Mouse (Mus musculus) MEL (cell line): Measurements from ENCODE around the gene Sipa1l1. TPM values are rescaled to one million over a fixed set of nuclear protein-coding genes. Genes with fewer than 3 reads are reported as not detected.
"Not testable (repeated sequence)": the region's sequence is repeated elsewhere in the genome, so short reads cannot be mapped to it uniquely, and the experiment has no call there.

ENCODE experiments used
- DNase-seq: peaks from one replicate; pipeline ENCODE4 v3.0.0; 2011; ENCODE audit warnings: low read depth, low spot score
- H3K27ac ChIP-seq: 2 replicates; pipeline ENCODE4 v1.5.1; 2012; ENCODE audit warnings: low read depth, mild to moderate bottlenecking, control low read depth, low read length, moderate library complexity; ENCODE audit not compliant: control insufficient read depth
- H3K27me3 ChIP-seq, 2 experiments: fragments of 150-350 bp in 1 of 2; sonication (generic) in 1 of 2; 2 replicates each; pipeline ENCODE4 v1.6.1; 2012; ENCODE audit warnings: low read length in 2 of 2, mild to moderate bottlenecking in 2 of 2, improper control_type of control experiment in 1 of 2, moderate library complexity in 1 of 2; ENCODE audit not compliant: insufficient read depth in 2 of 2, control insufficient read depth in 1 of 2
- H3K36me3 ChIP-seq, 2 experiments: 2 replicates each; pipeline ENCODE4 v1.6.1; 2012 to 2014; ENCODE audit warnings: low read length in 2 of 2, improper control_type of control experiment in 1 of 2, inconsistent platforms in 1 of 2, mild to moderate bottlenecking in 1 of 2; ENCODE audit not compliant: insufficient read depth in 2 of 2, control insufficient read depth in 1 of 2
- H3K4me1 ChIP-seq, 2 experiments: fragments of 150-350 bp in 1 of 2; sonication (generic) in 1 of 2; 2 replicates each; pipeline ENCODE4 v1.6.1; 2012; ENCODE audit warnings: low read length in 2 of 2, improper control_type of control experiment in 1 of 2, mild to moderate bottlenecking in 1 of 2; ENCODE audit not compliant: insufficient read depth in 2 of 2, control insufficient read depth in 1 of 2
- H3K4me3 ChIP-seq, 2 experiments: fragments of 150-350 bp in 1 of 2; sonication (generic) in 1 of 2; 2 replicates each; pipeline ENCODE4 v1.5.1; 2012; ENCODE audit warnings: low read depth in 2 of 2, low read length in 2 of 2, mild to moderate bottlenecking in 2 of 2, moderate library complexity in 2 of 2, control low read depth in 1 of 2, improper control_type of control experiment in 1 of 2; ENCODE audit not compliant: control insufficient read depth in 1 of 2, insufficient read depth in 1 of 2
- H3K79me2 ChIP-seq: 2 replicates; pipeline ENCODE4 v1.6.1; 2012; ENCODE audit warnings: mild to moderate bottlenecking, low read length, moderate library complexity; ENCODE audit not compliant: control insufficient read depth, poor library complexity, insufficient read depth
- H3K9ac ChIP-seq: 2 replicates; pipeline ENCODE4 v1.6.1; 2012; ENCODE audit warnings: low read depth, mild to moderate bottlenecking, control low read depth, low read length, moderate library complexity; ENCODE audit not compliant: control insufficient read depth, poor library complexity, severe bottlenecking
- H3K9me3 ChIP-seq: fragments of 150-350 bp; sonication (generic); replicated peaks from 2 replicates; pipeline ENCODE4 v1.6.1; 2012; ENCODE audit warnings: mild to moderate bottlenecking, low read length, improper control_type of control experiment, moderate library complexity; ENCODE audit not compliant: insufficient read depth
- CHD1 ChIP-seq: IDR thresholded peaks from 2 replicates; pipeline ENCODE4 v1.6.1; 2012; ENCODE audit warnings: low read depth, mild to moderate bottlenecking, inconsistent platforms, low read length, improper control_type of control experiment
- CHD2 ChIP-seq: IDR thresholded peaks from 2 replicates; pipeline ENCODE4 v1.6.1; 2011; ENCODE audit warnings: low read length, improper control_type of control experiment
- EP300 ChIP-seq, 2 experiments: IDR thresholded peaks; 2 replicates each; pipeline ENCODE4 v1.6.1; 2011; ENCODE audit warnings: improper control_type of control experiment in 2 of 2, low read length in 2 of 2, low read depth in 1 of 2, mild to moderate bottlenecking in 1 of 2
- GABPA ChIP-seq: IDR thresholded peaks from 2 replicates; pipeline ENCODE4 v1.6.1; 2012; ENCODE audit warnings: low read depth, mild to moderate bottlenecking, inconsistent platforms, low read length, improper control_type of control experiment, moderate library complexity
- HCFC1 ChIP-seq: IDR thresholded peaks from 2 replicates; pipeline ENCODE4 v1.6.1; 2012; ENCODE audit warnings: low read depth, mild to moderate bottlenecking, inconsistent platforms, low read length, improper control_type of control experiment, moderate library complexity
- MAFK ChIP-seq: IDR thresholded peaks from 2 replicates; pipeline ENCODE4 v1.6.1; 2011; ENCODE audit warnings: low read depth, mild to moderate bottlenecking, low read length, improper control_type of control experiment, borderline replicate concordance
- MYB ChIP-seq: IDR thresholded peaks from 2 replicates; pipeline ENCODE4 v1.6.1; 2011; ENCODE audit warnings: mild to moderate bottlenecking, low read depth, low read length, improper control_type of control experiment
- MYC ChIP-seq: IDR thresholded peaks from 2 replicates; pipeline ENCODE4 v1.6.1; 2011; ENCODE audit warnings: low read depth, mild to moderate bottlenecking, low read length, improper control_type of control experiment, moderate library complexity
- NELFE ChIP-seq: IDR thresholded peaks from 2 replicates; pipeline ENCODE4 v1.6.1; 2011; ENCODE audit warnings: low read depth, low read length, improper control_type of control experiment
- POLR2AphosphoS2 ChIP-seq: IDR thresholded peaks from 2 replicates; pipeline ENCODE4 v1.6.1; 2011; ENCODE audit warnings: low read length, improper control_type of control experiment
- POLR2AphosphoS5 ChIP-seq: IDR thresholded peaks from 2 replicates; pipeline ENCODE4 v1.6.1; 2012; ENCODE audit warnings: low read depth, borderline replicate concordance, mild to moderate bottlenecking, inconsistent platforms, low read length, moderate library complexity, mixed read lengths
- RAD21 ChIP-seq: IDR thresholded peaks from 2 replicates; pipeline ENCODE4 v1.6.1; 2011; ENCODE audit warnings: mild to moderate bottlenecking, low read depth, low read length, improper control_type of control experiment
- RCOR1 ChIP-seq: IDR thresholded peaks from 2 replicates; pipeline ENCODE4 v1.6.1; 2012; ENCODE audit warnings: low read depth, mild to moderate bottlenecking, inconsistent platforms, low read length, improper control_type of control experiment
- SMC3 ChIP-seq: IDR thresholded peaks from 2 replicates; pipeline ENCODE4 v1.6.1; 2011; ENCODE audit warnings: low read depth, low read length, improper control_type of control experiment
- TCF12 ChIP-seq: IDR thresholded peaks from 2 replicates; pipeline ENCODE4 v1.6.1; 2014; ENCODE audit warnings: low read depth, mild to moderate bottlenecking, inconsistent platforms, low read length, improper control_type of control experiment, moderate library complexity
- ZMIZ1 ChIP-seq: IDR thresholded peaks from 2 replicates; pipeline ENCODE4 v1.6.1; 2012; ENCODE audit warnings: low read depth, mild to moderate bottlenecking, inconsistent platforms, low read length, improper control_type of control experiment, moderate library complexity
- ZNF384 ChIP-seq: IDR thresholded peaks from 2 replicates; pipeline ENCODE4 v1.6.1; 2012; ENCODE audit warnings: low read depth, mild to moderate bottlenecking, inconsistent platforms, low read length, improper control_type of control experiment
- polyA plus RNA-seq, 2 experiments: library from polyadenylated mRNA; stranded (reverse) in 1 of 2; unstranded in 1 of 2; fragments of >175 nt in 1 of 2; fragments of >200 nt in 1 of 2; gene quantifications; 2 replicates each; pipeline versions ENCODE4 v1.2.1 to v1.2.4; 2012; ENCODE audit warnings: low replicate concordance in 2 of 2, low read depth in 1 of 2; ENCODE audit not compliant: insufficient read length in 2 of 2, insufficient read depth in 1 of 2, missing spikeins in 1 of 2
- total RNA-seq: library from RNA; depleted of rRNA; stranded (reverse); fragments of 300-350 nt; gene quantifications from 2 replicates; pipeline ENCODE4 v1.2.3, GENCODE M21; 2012

Sipa1l1 gene
- total and polyA plus RNA-seq, 3 experiments: 18.1 to 42.7 (median 19.3) TPM

DNA sequence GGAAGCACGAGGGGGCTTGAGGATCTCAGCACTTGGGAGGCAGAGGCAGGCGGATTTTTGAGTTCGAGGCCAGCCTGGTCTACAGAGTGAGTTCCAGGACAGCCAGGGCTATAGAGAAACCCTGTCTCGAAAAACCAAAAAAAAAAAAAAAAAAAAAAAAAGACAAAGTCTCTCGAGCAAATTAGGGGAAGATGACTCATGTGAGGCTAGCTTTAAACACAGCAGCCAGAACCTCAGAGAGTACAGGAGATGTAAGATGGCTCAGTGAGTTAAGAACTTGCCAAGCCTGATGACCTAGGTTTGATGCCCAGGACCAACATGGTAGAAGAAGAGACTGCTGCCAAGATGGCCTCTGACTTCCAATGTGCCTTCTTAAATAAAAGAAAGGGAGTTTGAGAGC is 311.3 kb downstream of the Sipa1l1 start:
- DNase-seq: peak; percentile 43
- H3K27ac ChIP-seq, H3K27me3 ChIP-seq, H3K9me3 ChIP-seq, H3K4me3 ChIP-seq, H3K4me1 ChIP-seq, H3K79me2 ChIP-seq, H3K9ac ChIP-seq, H3K36me3 ChIP-seq: not testable (repeated sequence)
- peak; percentile 65; the same call in 1 of the 2 replicates for TF ChIP-seq ZNF384

DNA sequence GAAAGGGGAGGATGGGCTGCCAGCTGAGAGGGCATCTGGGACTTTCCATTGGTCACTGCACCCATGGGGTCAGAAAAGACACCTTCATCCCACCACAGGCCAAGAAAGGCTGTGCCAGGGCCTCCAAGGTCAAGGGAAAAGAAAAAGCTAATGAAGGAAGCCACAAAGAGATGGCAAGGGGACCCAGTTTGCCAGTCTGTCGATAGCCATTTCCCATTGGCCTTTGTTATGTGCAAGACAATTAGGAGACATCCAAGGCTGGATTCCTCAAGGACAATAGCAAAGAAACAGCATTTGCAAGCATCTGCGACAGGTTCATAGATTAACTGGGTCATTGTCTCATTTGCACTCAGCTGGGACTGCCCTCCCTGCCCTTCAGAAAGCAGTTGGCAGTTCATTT is 316.3 kb downstream of the Sipa1l1 start:
- no peak for DNase-seq
- H3K36me3 ChIP-seq: peaks cover 0 to 7% of the 10 kb centered on the region in 2 experiments; a peak in 2 of 4 replicates
- H3K9me3 ChIP-seq: no peaks in the 10 kb centered on the region

GRCm38 (mm10) chr12:82486829-82487560 is 317.9 kb downstream of the Sipa1l1 start:
- TF ChIP-seq CHD2 (no peak), ZMIZ1 (no peak), RCOR1 (no peak), TCF12 (no peak), POLR2AphosphoS5 (no peak), SMC3 (no peak), POLR2AphosphoS2 (no peak), MYC (no peak), RAD21 (no peak), NELFE (no peak)
- Histone ChIP-seq H3K4me3 (no peak overlapping the region), H3K79me2 (no peaks in the 10 kb centered on the region), H3K27me3 (peaks cover 0 to 3% of the 10 kb centered on the region in 2 experiments; a peak in 1 of 4 replicates), H3K9me3 (no peaks in the 10 kb centered on the region), H3K36me3 (peaks cover 0 to 7% of the 10 kb centered on the region in 2 experiments; a peak in 2 of 4 replicates), H3K9ac (no peak overlapping the region), H3K4me1 (peaks cover 0 to 6% of the 10 kb centered on the region in 2 experiments; a peak in 2 of 4 replicates), H3K27ac (no peak overlapping the region)
- no peak for DNase-seq

More for the DNA sequence above, 316.3 kb downstream of the Sipa1l1 start:
- H3K9ac ChIP-seq: no peak overlapping the region
- no peak for TF ChIP-seq CHD1
- no peak for TF ChIP-seq MAFK
- TF ChIP-seq EP300 (IDR thresholded peaks at IDR 0.05; ENCODE audit: low read depth in 1 of 2, low read length in 2 of 2): no peak
- no peak for TF ChIP-seq MYB
- TF ChIP-seq POLR2AphosphoS2: no peak
- TF ChIP-seq HCFC1: no peak
- TF ChIP-seq GABPA: no peak
- TF ChIP-seq ZNF384: no peak
- TF ChIP-seq, all 39 proteins: peak for 0
- peaks cover 0 to 6% of the 10 kb centered on the region in 2 experiments; a peak in 2 of 4 replicates for H3K4me1 ChIP-seq
- H3K27me3 ChIP-seq: no peaks in the 10 kb centered on the region; a peak in 1 of 4 replicates
- no peak overlapping the region for H3K27ac ChIP-seq
- H3K4me3 ChIP-seq: no peak overlapping the region
- no peaks in the 10 kb centered on the region for H3K79me2 ChIP-seq
